Mouse (Mus musculus): ENCODE measurements around the gene Man1a. TPM values are rescaled to one million over a fixed set of nuclear protein-coding genes. Genes with fewer than 3 reads are reported as not detected.

The Man1a gene
- polyA plus RNA-seq, 1 experiment, result 7.7 TPM

DNA sequence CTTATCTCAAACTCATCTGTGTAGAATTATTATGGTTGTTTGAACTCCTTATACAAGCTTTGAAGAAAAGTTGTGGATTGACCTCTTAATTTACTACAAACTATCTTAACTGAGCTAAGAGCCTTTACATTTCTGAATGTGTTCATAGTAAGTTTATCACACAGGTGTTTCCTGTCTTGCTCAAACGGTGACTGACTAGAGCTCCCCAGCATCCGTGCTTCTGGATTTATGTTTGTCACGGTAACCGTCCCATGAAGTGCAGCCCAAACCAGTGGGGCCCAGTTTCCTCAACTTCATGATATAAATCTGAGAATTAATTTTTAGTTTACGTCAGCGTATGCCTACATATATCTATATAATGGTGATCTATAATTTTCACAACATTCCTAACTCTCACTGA is 67.3 kb downstream of the Man1a start:
- no peak for TF ChIP-seq CTCF (IDR thresholded peaks at IDR 0.05; ENCODE audit: borderline replicate concordance, insufficient read depth, low read depth, low read length)
- no peak for TF ChIP-seq POLR2A (IDR thresholded peaks at IDR 0.05; ENCODE audit: borderline replicate concordance, insufficient read depth, low read length)

DNA sequence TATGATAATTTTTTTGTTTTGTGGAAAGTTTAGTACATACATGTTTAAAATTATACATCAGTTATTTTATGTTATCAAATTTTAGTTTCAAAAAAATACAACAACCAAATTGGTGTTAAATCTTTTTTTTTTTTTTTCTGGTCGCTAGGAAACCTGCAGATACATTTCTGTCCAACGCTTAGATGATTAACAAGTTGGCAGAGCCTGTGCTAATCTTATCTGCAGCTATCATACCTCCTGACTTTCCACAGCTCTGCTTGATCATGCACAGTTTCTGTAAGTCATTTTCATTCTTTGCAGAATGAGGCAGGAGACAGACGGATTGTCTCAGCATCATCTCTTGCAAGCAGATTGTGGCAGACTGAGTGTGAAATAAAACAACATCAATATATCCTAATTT is 69.5 kb downstream of the Man1a start:
- TF ChIP-seq CTCF (IDR thresholded peaks at IDR 0.05; ENCODE audit: borderline replicate concordance, insufficient read depth, low read depth, low read length) (no peak), POLR2A (IDR thresholded peaks at IDR 0.05; ENCODE audit: borderline replicate concordance, insufficient read depth, low read length) (no peak)
- Histone ChIP-seq H3K4me3 (replicated peaks; ENCODE audit: insufficient read depth, low read depth, low read length) (no peak overlapping the region), H3K4me1 (ENCODE audit: control insufficient read depth, insufficient read depth, low read length) (no peaks in the 10 kb centered on the region), H3K27me3 (ENCODE audit: control insufficient read depth, insufficient read depth, low read length) (no peaks in the 10 kb centered on the region), H3K27ac (ENCODE audit: insufficient read depth, low read length) (no peak overlapping the region)
- WGBS, result 55% methylated on average over 3 of the region's 3 CpGs
- no peak for DNase-seq

More for the DNA sequence above, 67.3 kb downstream of the Man1a start:
- 94% methylated on average over 6 of the region's 6 CpGs for WGBS
- Histone ChIP-seq H3K27me3 (ENCODE audit: control insufficient read depth, insufficient read depth, low read length) (no peaks in the 10 kb centered on the region), H3K27ac (ENCODE audit: insufficient read depth, low read length) (no peak overlapping the region), H3K4me1 (ENCODE audit: control insufficient read depth, insufficient read depth, low read length) (no peaks in the 10 kb centered on the region), H3K4me3 (replicated peaks; ENCODE audit: insufficient read depth, low read depth, low read length) (no peak overlapping the region)
- DNase-seq, result no peak

DNA sequence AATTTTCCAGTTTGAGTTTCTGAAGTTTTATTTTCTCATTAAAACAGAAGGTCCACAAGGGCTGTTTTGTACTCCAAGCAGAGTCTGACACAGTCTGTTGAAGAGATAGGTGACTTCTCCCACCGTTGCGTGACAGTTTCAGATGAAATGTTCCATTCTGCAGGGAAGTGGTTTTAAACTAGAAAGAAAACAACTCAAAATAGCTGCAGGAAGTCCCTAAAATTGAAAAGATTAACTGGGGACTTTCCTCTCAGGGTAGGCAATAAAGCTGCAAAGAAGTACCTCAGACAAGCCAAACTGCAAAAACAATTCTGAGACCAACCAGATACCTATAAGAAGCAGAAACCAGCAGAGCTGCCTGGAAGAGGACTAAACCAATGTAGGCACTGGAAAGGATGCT is 70.6 kb downstream of the Man1a start:
- no peak for DNase-seq
- no peak for TF ChIP-seq POLR2A (IDR thresholded peaks at IDR 0.05; ENCODE audit: borderline replicate concordance, insufficient read depth, low read length)
- TF ChIP-seq CTCF (IDR thresholded peaks at IDR 0.05; ENCODE audit: borderline replicate concordance, insufficient read depth, low read depth, low read length), result no peak
- H3K27me3 ChIP-seq (ENCODE audit: control insufficient read depth, insufficient read depth, low read length), result no peaks in the 10 kb centered on the region
- no peak overlapping the region for H3K4me3 ChIP-seq (replicated peaks; ENCODE audit: insufficient read depth, low read depth, low read length)
- no peak overlapping the region for H3K27ac ChIP-seq (ENCODE audit: insufficient read depth, low read length)
- H3K4me1 ChIP-seq (ENCODE audit: control insufficient read depth, insufficient read depth, low read length), result no peaks in the 10 kb centered on the region
- WGBS, result 95% methylated on average over 2 of the region's 2 CpGs

- no peak for DNase-seq
- Histone ChIP-seq H3K4me3 (replicated peaks; ENCODE audit: insufficient read depth, low read depth, low read length) (no peak overlapping the region), H3K27me3 (ENCODE audit: control insufficient read depth, insufficient read depth, low read length) (no peaks in the 10 kb centered on the region), H3K27ac (ENCODE audit: insufficient read depth, low read length) (no peak overlapping the region), H3K4me1 (ENCODE audit: control insufficient read depth, insufficient read depth, low read length) (no peaks in the 10 kb centered on the region)
- WGBS, result 88% methylated on average over 2 of the region's 2 CpGs
- TF ChIP-seq CTCF (IDR thresholded peaks at IDR 0.05; ENCODE audit: borderline replicate concordance, insufficient read depth, low read depth, low read length), result no peak
- TF ChIP-seq POLR2A (IDR thresholded peaks at IDR 0.05; ENCODE audit: borderline replicate concordance, insufficient read depth, low read length), result no peak
These were observed 73.5 kb downstream of the Man1a start for GRCm38 (mm10) chr10:54002936-54003335.

DNA sequence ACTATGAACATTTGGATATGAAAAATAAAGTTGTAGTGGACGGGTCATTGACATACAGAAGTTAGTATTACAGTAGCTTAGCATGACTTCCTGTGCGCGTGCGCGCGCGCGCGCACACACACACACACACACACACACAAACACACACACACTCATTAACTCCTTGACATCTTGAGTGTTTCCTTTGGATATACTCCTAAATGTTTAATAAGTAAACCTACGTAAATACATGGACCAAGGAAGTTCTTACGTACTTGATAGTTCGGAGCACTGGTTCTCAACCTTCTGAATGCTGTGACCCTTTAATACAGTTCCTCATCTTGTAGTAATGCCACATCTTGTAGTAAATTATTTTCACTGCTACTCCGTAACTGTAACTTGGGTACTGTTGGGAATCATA is 79.1 kb downstream of the Man1a start:
- WGBS, result 95% methylated on average over 13 of the region's 13 CpGs
- Histone ChIP-seq H3K4me1 (ENCODE audit: control insufficient read depth, insufficient read depth, low read length) (no peaks in the 10 kb centered on the region), H3K27me3 (ENCODE audit: control insufficient read depth, insufficient read depth, low read length) (no peaks in the 10 kb centered on the region), H3K4me3 (replicated peaks; ENCODE audit: insufficient read depth, low read depth, low read length) (no peak overlapping the region), H3K27ac (ENCODE audit: insufficient read depth, low read length) (no peak overlapping the region)
- no peak for DNase-seq
- TF ChIP-seq CTCF (IDR thresholded peaks at IDR 0.05; ENCODE audit: borderline replicate concordance, insufficient read depth, low read depth, low read length) (no peak), POLR2A (IDR thresholded peaks at IDR 0.05; ENCODE audit: borderline replicate concordance, insufficient read depth, low read length) (no peak)

DNA sequence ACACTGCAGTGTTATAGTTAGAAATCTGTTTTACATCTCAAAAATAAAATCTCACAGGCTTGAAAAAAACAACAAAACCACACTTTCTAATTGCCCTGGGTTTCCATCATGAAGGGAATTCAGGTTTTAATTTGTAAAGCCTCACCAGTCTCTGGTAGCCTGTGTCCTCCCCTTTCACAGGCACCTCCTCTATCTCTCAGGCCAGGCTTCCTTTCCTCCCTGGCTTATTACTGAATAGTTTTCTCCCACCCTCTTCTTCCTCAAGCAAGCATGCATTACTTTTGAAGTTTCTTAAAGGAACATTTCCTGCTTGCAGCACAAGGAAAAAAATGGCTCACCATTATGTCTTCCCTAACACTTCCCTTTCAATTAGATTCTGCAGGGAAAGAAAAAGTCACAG is 80.2 kb downstream of the Man1a start:
- TF ChIP-seq POLR2A (IDR thresholded peaks at IDR 0.05; ENCODE audit: borderline replicate concordance, insufficient read depth, low read length) (no peak), CTCF (IDR thresholded peaks at IDR 0.05; ENCODE audit: borderline replicate concordance, insufficient read depth, low read depth, low read length) (no peak)

GRCm38 (mm10) chr10:53994591-53994990 is 81.8 kb downstream of the Man1a start:
- TF ChIP-seq POLR2A (IDR thresholded peaks at IDR 0.05; ENCODE audit: borderline replicate concordance, insufficient read depth, low read length), result no peak
- TF ChIP-seq CTCF (IDR thresholded peaks at IDR 0.05; ENCODE audit: borderline replicate concordance, insufficient read depth, low read depth, low read length), result no peak
- Histone ChIP-seq H3K27me3 (ENCODE audit: control insufficient read depth, insufficient read depth, low read length) (no peaks in the 10 kb centered on the region), H3K27ac (ENCODE audit: insufficient read depth, low read length) (no peak overlapping the region), H3K4me1 (ENCODE audit: control insufficient read depth, insufficient read depth, low read length) (no peaks in the 10 kb centered on the region), H3K4me3 (replicated peaks; ENCODE audit: insufficient read depth, low read depth, low read length) (no peak overlapping the region)
- 96% methylated on average over 3 of the region's 3 CpGs for WGBS
- DNase-seq, result no peak

More for the DNA sequence above, 80.2 kb downstream of the Man1a start:
- Histone ChIP-seq H3K4me3 (replicated peaks; ENCODE audit: insufficient read depth, low read depth, low read length) (no peak overlapping the region), H3K27ac (ENCODE audit: insufficient read depth, low read length) (no peak overlapping the region), H3K27me3 (ENCODE audit: control insufficient read depth, insufficient read depth, low read length) (no peaks in the 10 kb centered on the region), H3K4me1 (ENCODE audit: control insufficient read depth, insufficient read depth, low read length) (no peaks in the 10 kb centered on the region)
- no peak for DNase-seq

GRCm38 (mm10) chr10:53990434-53990833 is 86.0 kb downstream of the Man1a start:
- WGBS, result 93% methylated on average over 4 of the region's 4 CpGs
- Histone ChIP-seq H3K27me3 (ENCODE audit: control insufficient read depth, insufficient read depth, low read length) (no peaks in the 10 kb centered on the region), H3K27ac (ENCODE audit: insufficient read depth, low read length) (no peak overlapping the region), H3K4me1 (ENCODE audit: control insufficient read depth, insufficient read depth, low read length) (no peaks in the 10 kb centered on the region), H3K4me3 (replicated peaks; ENCODE audit: insufficient read depth, low read depth, low read length) (no peak overlapping the region)
- DNase-seq, result no peak
- TF ChIP-seq CTCF (IDR thresholded peaks at IDR 0.05; ENCODE audit: borderline replicate concordance, insufficient read depth, low read depth, low read length) (no peak), POLR2A (IDR thresholded peaks at IDR 0.05; ENCODE audit: borderline replicate concordance, insufficient read depth, low read length) (no peak)

Measured in cerebellum, adult 2 months (tissue).